Mouse (Mus musculus): Measurements from ENCODE around the gene Celf1. TPM values are rescaled to one million over a fixed set of nuclear protein-coding genes. Genes with fewer than 3 reads are reported as not detected.

Gene Celf1
- total and polyA plus RNA-seq, 3 experiments, result 29.7 to 69.7 (median 52.8) TPM

GRCm38 (mm10) chr2:91066455-91066854 lies 126.3 kb downstream of the Celf1 start:
- no peak overlapping the region for H3K4me3 ChIP-seq (replicated peaks in 1 of 3; ENCODE audit: low read depth in 2 of 3, low read length in 2 of 3, poor library complexity in 1 of 3)
- H3K9ac ChIP-seq (ENCODE audit: insufficient read depth, low read depth), result no peak overlapping the region
- no peak overlapping the region for H3K27ac ChIP-seq (ENCODE audit: insufficient read depth, low read depth)
- dilution Hi-C loops (cut with MboI; ENCODE audit: extremely low pct_ligation_motif_present, extremely low pct_unique_long_range_greater_than_20kb, low sequenced_read_pairs), result no loop called here
- no peaks in the 10 kb centered on the region for H3K79me2 ChIP-seq (replicated peaks; ENCODE audit: control insufficient read depth, extremely low read depth, insufficient read depth, poor library complexity, severe bottlenecking)
- in situ Hi-C loops (cut with MboI; ENCODE audit: low pct_ligation_motif_present, low pct_unique_long_range_greater_than_20kb, low sequenced_read_pairs), result no loop called here
- TF ChIP-seq IRF4 (IDR thresholded peaks at IDR 0.05; ENCODE audit: low read depth, low read length), result no peak
- no peak for TF ChIP-seq CHD1 (IDR thresholded peaks at IDR 0.05; ENCODE audit: low read depth, low read length)
- TF ChIP-seq ELF1 (IDR thresholded peaks at IDR 0.05; ENCODE audit: low read depth, low read length), result no peak
- TF ChIP-seq MXI1 (IDR thresholded peaks at IDR 0.05; ENCODE audit: low read depth, low read length), result no peak
- no peak for TF ChIP-seq ETS1 (conservative IDR thresholded peaks at IDR 0.05; ENCODE audit: low read depth, low read length)
- no peak for TF ChIP-seq MEF2A (IDR thresholded peaks at IDR 0.05; ENCODE audit: borderline replicate concordance, low read depth, low read length)
- no peak for TF ChIP-seq NRF1 (IDR thresholded peaks at IDR 0.05; ENCODE audit: low read depth, low read length)
- no peak for TF ChIP-seq E2F4 (IDR thresholded peaks at IDR 0.05; ENCODE audit: insufficient replicate concordance, low read depth, low read length)
- TF ChIP-seq TBP (conservative IDR thresholded peaks at IDR 0.05; ENCODE audit: low read depth, low read length), result no peak
- TF ChIP-seq USF1 (IDR thresholded peaks at IDR 0.05; ENCODE audit: low read depth, low read length), result no peak
- peaks cover 13 to 24% of the 10 kb centered on the region in 2 experiments for H3K4me1 ChIP-seq (ENCODE audit: control insufficient read depth in 1 of 2, insufficient read depth in 2 of 2)
- H3K9me3 ChIP-seq (replicated peaks; ENCODE audit: low read length), result no peaks in the 10 kb centered on the region
- no peak for DNase-seq (ENCODE audit: extremely low read depth)
- peaks cover 43 to 64% of the 10 kb centered on the region in 2 experiments for H3K36me3 ChIP-seq (replicated peaks in 1 of 2; ENCODE audit: control insufficient read depth in 1 of 2, insufficient read depth in 1 of 2, low read length in 1 of 2)
- H3K4me2 ChIP-seq (ENCODE audit: insufficient read depth, low read depth, poor library complexity, severe bottlenecking), result no peak overlapping the region
- no peaks in the 10 kb centered on the region for H3K27me3 ChIP-seq (replicated peaks)

- H3K36me3 ChIP-seq (replicated peaks in 1 of 2; ENCODE audit: control insufficient read depth in 1 of 2, insufficient read depth in 1 of 2, low read length in 1 of 2), result peaks cover 24 to 45% of the 10 kb centered on the region in 2 experiments
- no peak overlapping the region for H3K9ac ChIP-seq (ENCODE audit: insufficient read depth, low read depth)
- no peak for DNase-seq (ENCODE audit: extremely low read depth)
- H3K9me3 ChIP-seq (replicated peaks; ENCODE audit: low read length), result no peaks in the 10 kb centered on the region
- no peaks in the 10 kb centered on the region for H3K27me3 ChIP-seq (replicated peaks)
- TF ChIP-seq SMC3 (IDR thresholded peaks at IDR 0.05; ENCODE audit: low read depth, low read length) (no peak), MEF2A (IDR thresholded peaks at IDR 0.05; ENCODE audit: borderline replicate concordance, low read depth, low read length) (no peak), IRF4 (IDR thresholded peaks at IDR 0.05; ENCODE audit: low read depth, low read length) (no peak), MAZ (IDR thresholded peaks at IDR 0.05; ENCODE audit: low read depth, low read length) (no peak), ZMIZ1 (IDR thresholded peaks at IDR 0.05; ENCODE audit: low read depth, low read length) (no peak), MAFK (IDR thresholded peaks at IDR 0.05; ENCODE audit: insufficient replicate concordance, low read length) (no peak), TCF12 (IDR thresholded peaks at IDR 0.05; ENCODE audit: low read depth, low read length) (no peak), KAT2A (IDR thresholded peaks at IDR 0.05; ENCODE audit: insufficient replicate concordance, low read length) (no peak), SIN3A (IDR thresholded peaks at IDR 0.05; ENCODE audit: low read length) (no peak), NRF1 (IDR thresholded peaks at IDR 0.05; ENCODE audit: low read depth, low read length) (no peak), USF1 (IDR thresholded peaks at IDR 0.05; ENCODE audit: low read depth, low read length) (no peak), ETS1 (conservative IDR thresholded peaks at IDR 0.05; ENCODE audit: low read depth, low read length) (no peak), PAX5 (IDR thresholded peaks at IDR 0.05; ENCODE audit: low read length) (no peak), ZKSCAN1 (IDR thresholded peaks at IDR 0.05; ENCODE audit: borderline replicate concordance, low read depth, low read length) (no peak), CTCF (conservative IDR thresholded peaks at IDR 0.05 in 1 of 2, IDR thresholded peaks at IDR 0.05 in 1 of 2; ENCODE audit: low read depth in 2 of 2, low read length in 2 of 2) (no peak), CHD1 (IDR thresholded peaks at IDR 0.05; ENCODE audit: low read depth, low read length) (no peak), E2F4 (IDR thresholded peaks at IDR 0.05; ENCODE audit: insufficient replicate concordance, low read depth, low read length) (no peak), GABPA (IDR thresholded peaks at IDR 0.05; ENCODE audit: insufficient replicate concordance, low read depth, low read length) (no peak), JUN (IDR thresholded peaks at IDR 0.05; ENCODE audit: insufficient read depth, low read depth, low read length) (no peak), UBTF (IDR thresholded peaks at IDR 0.05; ENCODE audit: low read depth, low read length) (no peak)
- H3K4me2 ChIP-seq (ENCODE audit: insufficient read depth, low read depth, poor library complexity, severe bottlenecking), result no peak overlapping the region
- no peak overlapping the region for H3K27ac ChIP-seq (ENCODE audit: insufficient read depth, low read depth)
- H3K4me3 ChIP-seq (replicated peaks in 1 of 3; ENCODE audit: low read depth in 2 of 3, low read length in 2 of 3, poor library complexity in 1 of 3), result no peak overlapping the region
- no peaks in the 10 kb centered on the region for H3K79me2 ChIP-seq (replicated peaks; ENCODE audit: control insufficient read depth, extremely low read depth, insufficient read depth, poor library complexity, severe bottlenecking)
- in situ Hi-C loops (cut with MboI; ENCODE audit: low pct_ligation_motif_present, low pct_unique_long_range_greater_than_20kb, low sequenced_read_pairs) (no loop called here), dilution Hi-C loops (cut with MboI; ENCODE audit: extremely low pct_ligation_motif_present, extremely low pct_unique_long_range_greater_than_20kb, low sequenced_read_pairs) (no loop called here)
- peaks cover 20 to 35% of the 10 kb centered on the region in 2 experiments for H3K4me1 ChIP-seq (ENCODE audit: control insufficient read depth in 1 of 2, insufficient read depth in 2 of 2)
Observed at GRCm38 (mm10) chr2:91068162-91068871, 128.1 kb downstream of the Celf1 start.
